Mouse (Mus musculus) midbrain, postnatal 0 days (tissue): ENCODE results near the gene Aim2. TPM values are rescaled to one million over a fixed set of nuclear protein-coding genes. Genes with fewer than 3 reads are reported as not detected.

Experiments used
- ATAC-seq: fragments of 200-750 bp; cut with Nextera tagmentation; 2 replicates; pipeline ENCODE4 v1.8.0; 2017; ENCODE audit warnings: moderate number of reproducible peaks, mild to moderate bottlenecking, moderate TSS enrichment, moderate library complexity; ENCODE audit not compliant: low FRiP score
- DNase-seq: peaks from one replicate; pipeline ENCODE4 v3.0.0-alpha.2; 2015; ENCODE audit warnings: low spot score
- H3K27ac ChIP-seq: fragments of 300-500 bp; sonication (generic); 2 replicates; pipeline ENCODE4 v1.5.1; 2014; ENCODE audit warnings: low read depth, mild to moderate bottlenecking, low read length, mixed read lengths
- H3K27me3 ChIP-seq: fragments of 300-500 bp; sonication (generic); 2 replicates; pipeline ENCODE4 v1.6.1; 2014; ENCODE audit warnings: low read length, control low read depth, mixed read lengths; ENCODE audit not compliant: insufficient read depth
- H3K36me3 ChIP-seq: fragments of 300-500 bp; sonication (generic); 2 replicates; pipeline ENCODE4 v1.6.1; 2014; ENCODE audit warnings: low read length, control low read depth, mixed read lengths; ENCODE audit not compliant: insufficient read depth
- H3K4me1 ChIP-seq: fragments of 300-500 bp; sonication (generic); 2 replicates; pipeline ENCODE4 v1.6.1; 2014; ENCODE audit warnings: mild to moderate bottlenecking, control low read depth, antibody characterized with exemption, low read length, mixed read lengths; ENCODE audit not compliant: insufficient read depth
- H3K4me2 ChIP-seq: fragments of 300-500 bp; sonication (generic); 2 replicates; pipeline ENCODE4 v1.6.1; 2014; ENCODE audit warnings: low read depth, mild to moderate bottlenecking, low read length, mixed read lengths; ENCODE audit not compliant: poor library complexity, severe bottlenecking
- H3K4me3 ChIP-seq: fragments of 300-500 bp; sonication (generic); 2 replicates; pipeline ENCODE4 v1.5.1; 2014; ENCODE audit warnings: low read depth, mild to moderate bottlenecking, low read length, moderate library complexity
- H3K9ac ChIP-seq: fragments of 300-500 bp; sonication (generic); replicated peaks from 2 replicates; pipeline ENCODE4 v1.6.1; 2014; ENCODE audit warnings: mild to moderate bottlenecking, low read length, moderate library complexity, mixed read lengths; ENCODE audit not compliant: poor library complexity, severe bottlenecking
- H3K9me3 ChIP-seq: fragments of 300-500 bp; sonication (generic); 2 replicates; pipeline ENCODE4 v1.6.1; 2016; ENCODE audit warnings: low read length, control low read depth
- CTCF ChIP-seq: IDR thresholded peaks from 2 replicates; pipeline ENCODE4 v1.5.1; 2016; ENCODE audit warnings: antibody characterized with exemption, mild to moderate bottlenecking
- WGBS: fragments of 180-500 bp; shearing (Covaris S2); extraction: QIAGEN DNeasy Blood & Tissue Kit; methylation state at CpG from one replicate; pipeline ENCODE4 v1.1.7; 2014; 5-methylcytosine and 5-hydroxymethylcytosine counted together
- polyA plus RNA-seq: library from polyadenylated mRNA; unstranded; fragments of >200 nt; fragmentation: Nextera tagmentation; extraction: Ambion mirVana; gene quantifications from 2 replicates; pipeline ENCODE4 v1.2.1, GENCODE M21; 2015
- total RNA-seq: library from RNA; depleted of rRNA; stranded (reverse); fragments of >200 nt; gene quantifications from 2 replicates; pipeline ENCODE4 v1.2.3, GENCODE M21; 2014

Aim2 gene
- total and polyA plus RNA-seq, 2 experiments from 2014 or later = 0.66 to 0.89 TPM

GRCm38 (mm10) chr1:173363436-173363835 lies 12.8 kb downstream of the Aim2 start:
- Histone ChIP-seq H3K9ac (no peak overlapping the region), H3K9me3 (no peaks in the 10 kb centered on the region), H3K27me3 (no peaks in the 10 kb centered on the region), H3K4me2 (no peak overlapping the region), H3K36me3 (no peaks in the 10 kb centered on the region), H3K4me3 (no peak overlapping the region), H3K27ac (no peak overlapping the region), H3K4me1 (peaks cover 19% of the 10 kb centered on the region; the same call in 1 of the 2 replicates)
- 95% methylated on average over 2 of the region's 2 CpGs for WGBS
- no peak for DNase-seq
- TF ChIP-seq CTCF = no peak
- no peak for ATAC-seq

GRCm38 (mm10) chr1:173364125-173364800 lies 13.6 kb downstream of the Aim2 start:
- no peak for TF ChIP-seq CTCF
- WGBS = 80% methylated on average over 4 of the region's 4 CpGs

GRCm38 (mm10) chr1:173365970-173366409 lies 15.3 kb downstream of the Aim2 start:
- Histone ChIP-seq H3K27ac (peak overlapping the region; percentile 95), H3K9ac (peak overlapping the region; percentile 100), H3K4me1 (peaks cover 19% of the 10 kb centered on the region; the same call in 1 of the 2 replicates), H3K36me3 (no peaks in the 10 kb centered on the region), H3K4me3 (peak overlapping the region; percentile 99), H3K27me3 (no peaks in the 10 kb centered on the region), H3K9me3 (no peaks in the 10 kb centered on the region), H3K4me2 (peak overlapping the region; percentile 85)
- WGBS = under 1% methylated on average over 12 of the region's 13 CpGs
- TF ChIP-seq CTCF = no peak
- DNase-seq (no peak), ATAC-seq (peak; percentile 29)

More at GRCm38 (mm10) chr1:173364125-173364800, 13.6 kb downstream of the Aim2 start:
- Histone ChIP-seq H3K9me3 (no peaks in the 10 kb centered on the region), H3K4me3 (no peak overlapping the region), H3K27ac (no peak overlapping the region), H3K27me3 (no peaks in the 10 kb centered on the region), H3K9ac (no peak overlapping the region), H3K36me3 (no peaks in the 10 kb centered on the region), H3K4me2 (no peak overlapping the region), H3K4me1 (peaks cover 19% of the 10 kb centered on the region; the same call in 1 of the 2 replicates)
- ATAC-seq (no peak), DNase-seq (no peak)

- DNase-seq (peak; percentile 54), ATAC-seq (peak; percentile 68)
- Histone ChIP-seq H3K9me3 (no peaks in the 10 kb centered on the region), H3K4me2 (peak overlapping the region; percentile 85), H3K27me3 (no peaks in the 10 kb centered on the region), H3K36me3 (no peaks in the 10 kb centered on the region), H3K27ac (peak overlapping the region; percentile 95), H3K4me1 (peaks cover 19% of the 10 kb centered on the region; the same call in 1 of the 2 replicates), H3K4me3 (peak overlapping the region; percentile 99), H3K9ac (peak overlapping the region; percentile 100)
- TF ChIP-seq CTCF = no peak; the same call in 1 of the 2 replicates
- 0% methylated on average over 30 of the region's 31 CpGs for WGBS
These were observed 16.1 kb downstream of the Aim2 start for GRCm38 (mm10) chr1:173366701-173367355.

- Histone ChIP-seq H3K9me3 (no peaks in the 10 kb centered on the region), H3K4me3 (peak within 1 kb of the TSS; percentile 99), H3K4me2 (peak within 1 kb of the TSS; percentile 85), H3K27ac (peak within 1 kb of the TSS; percentile 95), H3K9ac (peak within 1 kb of the TSS; percentile 100), H3K4me1 (peaks cover 19% of the 10 kb centered on the region; the same call in 1 of the 2 replicates), H3K27me3 (no peaks in the 10 kb centered on the region), H3K36me3 (no peaks in the 10 kb centered on the region)
- peak; percentile 88 for ATAC-seq
- under 1% methylated on average over 45 of the region's 46 CpGs for WGBS
- peak; percentile 90 for DNase-seq
- no peak for TF ChIP-seq CTCF
These were observed 16.8 kb downstream of the Aim2 start, which contains the start of gene Cadm3 for GRCm38 (mm10) chr1:173367356-173368046. Gene Cadm3, minus strand, starts transcription at chr1:173367695.
